Mouse (Mus musculus): ENCODE results near the gene Kcnd3. TPM values are rescaled to one million over a fixed set of nuclear protein-coding genes. Genes with fewer than 3 reads are reported as not detected.

The Kcnd3 gene
- polyA plus RNA-seq, 1 experiment from 2014 or later: 8.9 TPM

DNA sequence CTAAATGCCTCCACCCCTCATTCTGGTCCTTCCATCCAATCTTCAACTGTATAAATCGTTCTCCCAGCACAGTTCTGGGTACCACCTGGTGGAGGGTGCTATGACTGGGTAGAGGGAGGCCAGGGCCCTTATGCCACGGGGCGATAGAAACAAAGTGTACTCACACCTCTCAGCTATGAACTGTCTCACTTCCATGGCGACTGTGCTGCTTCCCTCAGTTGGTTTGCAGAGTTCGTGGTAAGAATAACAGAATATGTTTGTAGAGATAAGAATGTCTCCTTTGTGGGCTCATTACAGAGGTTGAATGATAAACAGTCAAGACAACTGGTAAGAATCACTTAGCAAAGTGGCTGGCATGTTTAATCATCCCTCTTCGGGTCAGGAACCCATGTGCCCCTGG is 68.3 kb downstream of the Kcnd3 start:
- no peak for ATAC-seq (replicated peaks; ENCODE audit: low FRiP score, low TSS enrichment, low read depth)

GRCm38 (mm10) chr3:105521178-105521631 is 69.1 kb downstream of the Kcnd3 start:
- no peak overlapping the region for H3K4me2 ChIP-seq (ENCODE audit: low read length)
- WGBS: 56% methylated on average over 12 of the region's 12 CpGs
- H3K36me3 ChIP-seq (ENCODE audit: control insufficient read depth, insufficient read depth, low read length): no peaks in the 10 kb centered on the region
- DNase-seq (ENCODE audit: low spot score) (no peak), ATAC-seq (replicated peaks; ENCODE audit: low FRiP score, low TSS enrichment, low read depth) (no peak)
- no peaks in the 10 kb centered on the region for H3K4me1 ChIP-seq (replicated peaks; ENCODE audit: control insufficient read depth, insufficient read depth, low read length)
- H3K4me3 ChIP-seq (ENCODE audit: low read depth, low read length): no peak overlapping the region
- H3K9ac ChIP-seq (ENCODE audit: low read length): no peak overlapping the region
- H3K27me3 ChIP-seq (replicated peaks; ENCODE audit: control insufficient read depth, insufficient read depth, low read length): no peaks in the 10 kb centered on the region
- H3K9me3 ChIP-seq (ENCODE audit: control insufficient read depth, low read length): no peaks in the 10 kb centered on the region
- no peak overlapping the region for H3K27ac ChIP-seq (ENCODE audit: low read depth)

More for the DNA sequence above, 68.3 kb downstream of the Kcnd3 start:
- no peaks in the 10 kb centered on the region for H3K36me3 ChIP-seq (ENCODE audit: control insufficient read depth, insufficient read depth, low read length)
- no peak for DNase-seq (ENCODE audit: low spot score)
- H3K9ac ChIP-seq (ENCODE audit: low read length): no peak overlapping the region
- 56% methylated on average over 6 of the region's 6 CpGs for WGBS
- H3K27me3 ChIP-seq (replicated peaks; ENCODE audit: control insufficient read depth, insufficient read depth, low read length): no peaks in the 10 kb centered on the region
- no peak overlapping the region for H3K27ac ChIP-seq (ENCODE audit: low read depth)
- H3K4me1 ChIP-seq (replicated peaks; ENCODE audit: control insufficient read depth, insufficient read depth, low read length): no peaks in the 10 kb centered on the region
- H3K4me3 ChIP-seq (ENCODE audit: low read depth, low read length): no peak overlapping the region
- H3K9me3 ChIP-seq (ENCODE audit: control insufficient read depth, low read length): no peaks in the 10 kb centered on the region
- H3K4me2 ChIP-seq (ENCODE audit: low read length): no peak overlapping the region

GRCm38 (mm10) chr3:105521639-105522038 is 69.5 kb downstream of the Kcnd3 start:
- Histone ChIP-seq H3K27me3 (replicated peaks; ENCODE audit: control insufficient read depth, insufficient read depth, low read length) (no peaks in the 10 kb centered on the region), H3K36me3 (ENCODE audit: control insufficient read depth, insufficient read depth, low read length) (no peaks in the 10 kb centered on the region), H3K9ac (ENCODE audit: low read length) (no peak overlapping the region), H3K4me3 (ENCODE audit: low read depth, low read length) (no peak overlapping the region), H3K4me1 (replicated peaks; ENCODE audit: control insufficient read depth, insufficient read depth, low read length) (no peaks in the 10 kb centered on the region), H3K4me2 (ENCODE audit: low read length) (no peak overlapping the region), H3K27ac (ENCODE audit: low read depth) (no peak overlapping the region), H3K9me3 (ENCODE audit: control insufficient read depth, low read length) (no peaks in the 10 kb centered on the region)
- no peak for DNase-seq (ENCODE audit: low spot score)
- WGBS: 87% methylated on average over 4 of the region's 4 CpGs
- ATAC-seq (replicated peaks; ENCODE audit: low FRiP score, low TSS enrichment, low read depth): no peak

DNA sequence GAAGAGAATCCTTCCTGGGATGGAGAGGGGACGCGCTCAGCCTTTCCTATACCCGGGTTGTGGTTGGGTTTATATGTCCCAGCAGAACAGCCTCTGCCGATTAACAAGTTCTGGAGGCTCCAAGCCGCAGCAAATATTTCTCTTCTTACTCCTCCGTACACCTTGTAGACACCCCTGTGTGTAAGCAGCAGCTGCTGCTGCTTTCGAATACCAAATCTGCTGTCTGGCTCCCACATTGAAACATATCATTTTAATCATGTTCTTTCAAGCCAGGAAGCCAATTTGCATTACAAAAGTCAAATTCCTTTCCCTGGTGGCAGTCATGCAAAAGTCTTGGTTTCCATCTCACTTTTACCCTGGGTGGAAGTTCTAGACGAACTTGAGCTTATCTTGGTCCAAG is 76.7 kb downstream of the Kcnd3 start:
- ATAC-seq (replicated peaks; ENCODE audit: low FRiP score, low TSS enrichment, low read depth) (no peak), DNase-seq (ENCODE audit: low spot score) (no peak)
- no peak overlapping the region for H3K27ac ChIP-seq (ENCODE audit: low read depth)
- H3K9ac ChIP-seq (ENCODE audit: low read length): no peak overlapping the region
- H3K27me3 ChIP-seq (replicated peaks; ENCODE audit: control insufficient read depth, insufficient read depth, low read length): no peaks in the 10 kb centered on the region
- no peaks in the 10 kb centered on the region for H3K36me3 ChIP-seq (ENCODE audit: control insufficient read depth, insufficient read depth, low read length)
- WGBS: 78% methylated on average over 8 of the region's 8 CpGs
- H3K4me2 ChIP-seq (ENCODE audit: low read length): no peak overlapping the region
- H3K4me1 ChIP-seq (replicated peaks; ENCODE audit: control insufficient read depth, insufficient read depth, low read length): 0 out of 2 replicates have a peak, but pooled peaks cover 6% of the 10 kb centered on the region
- H3K4me3 ChIP-seq (ENCODE audit: low read depth, low read length): no peak overlapping the region
- H3K9me3 ChIP-seq (ENCODE audit: control insufficient read depth, low read length): no peaks in the 10 kb centered on the region

DNA sequence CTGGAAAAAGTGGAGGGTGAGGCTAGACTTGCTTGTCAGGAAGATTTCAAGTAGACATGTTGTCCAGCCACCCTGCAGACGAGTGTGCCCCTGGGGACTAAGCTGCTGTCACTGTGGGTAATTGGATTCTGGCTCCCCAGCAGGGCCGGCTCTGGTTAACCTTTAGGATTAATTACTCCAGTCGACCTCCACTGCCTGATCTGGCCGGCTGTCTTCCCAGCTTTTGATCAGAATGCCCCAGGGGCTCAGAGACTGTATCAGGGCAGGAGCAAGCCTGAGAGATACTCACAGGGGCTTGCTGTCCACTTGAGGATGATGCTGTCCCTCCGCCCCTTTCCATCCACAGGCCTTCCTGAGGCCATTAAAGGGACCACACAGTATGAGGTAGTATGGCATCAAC is 77.6 kb downstream of the Kcnd3 start:
- no peak overlapping the region for H3K9ac ChIP-seq (ENCODE audit: low read length)
- H3K4me2 ChIP-seq (ENCODE audit: low read length): no peak overlapping the region
- no peak overlapping the region for H3K4me3 ChIP-seq (ENCODE audit: low read depth, low read length)
- H3K27me3 ChIP-seq (replicated peaks; ENCODE audit: control insufficient read depth, insufficient read depth, low read length): no peaks in the 10 kb centered on the region
- DNase-seq (ENCODE audit: low spot score) (no peak), ATAC-seq (replicated peaks; ENCODE audit: low FRiP score, low TSS enrichment, low read depth) (no peak)
- H3K4me1 ChIP-seq (replicated peaks; ENCODE audit: control insufficient read depth, insufficient read depth, low read length): 0 out of 2 replicates have a peak, but pooled peaks cover 6% of the 10 kb centered on the region
- no peaks in the 10 kb centered on the region for H3K9me3 ChIP-seq (ENCODE audit: control insufficient read depth, low read length)
- WGBS: 26% methylated on average over 5 of the region's 5 CpGs
- no peak overlapping the region for H3K27ac ChIP-seq (ENCODE audit: low read depth)
- no peaks in the 10 kb centered on the region for H3K36me3 ChIP-seq (ENCODE audit: control insufficient read depth, insufficient read depth, low read length)

DNA sequence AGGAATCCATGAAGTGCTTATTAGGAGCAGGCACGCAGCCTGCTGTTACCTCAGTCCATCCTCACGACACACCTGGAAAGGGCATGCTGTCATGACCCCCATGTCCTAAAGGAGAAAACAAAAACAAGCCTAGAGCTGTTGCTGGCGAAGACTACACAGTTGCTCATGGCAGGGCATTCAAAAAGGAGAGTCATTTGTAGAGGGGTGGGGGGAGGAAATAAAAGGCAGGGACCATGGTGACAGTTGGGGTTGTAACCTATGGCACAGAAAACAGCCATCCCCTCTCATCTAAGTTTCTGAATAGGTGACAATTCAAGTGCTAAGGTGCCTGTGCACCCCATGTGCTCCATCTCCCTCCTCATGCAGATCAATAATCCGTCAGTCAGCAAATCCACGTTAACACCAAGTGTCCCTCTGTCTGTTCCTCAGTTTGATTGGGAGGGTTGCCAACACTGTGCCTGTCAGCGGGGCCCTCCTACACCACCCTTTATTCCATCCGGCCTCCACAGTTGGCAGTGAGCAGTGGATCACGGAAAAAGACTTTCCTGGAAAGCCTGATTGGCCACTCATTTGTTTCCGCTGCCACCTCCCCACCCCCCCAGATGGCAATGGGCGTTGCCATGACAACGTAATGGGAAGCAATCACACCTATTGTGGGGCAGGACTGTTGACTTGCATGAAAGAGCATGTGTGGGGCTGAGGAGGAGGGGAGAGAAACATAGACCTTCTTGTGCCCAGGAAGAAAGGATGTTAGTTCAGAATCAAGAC is 78.4 kb downstream of the Kcnd3 start:
- Histone ChIP-seq H3K4me2 (ENCODE audit: low read length) (no peak overlapping the region), H3K4me3 (ENCODE audit: low read depth, low read length) (no peak overlapping the region), H3K27me3 (replicated peaks; ENCODE audit: control insufficient read depth, insufficient read depth, low read length) (no peaks in the 10 kb centered on the region), H3K4me1 (replicated peaks; ENCODE audit: control insufficient read depth, insufficient read depth, low read length) (0 out of 2 replicates have a peak, but pooled peaks cover 6% of the 10 kb centered on the region), H3K9ac (ENCODE audit: low read length) (no peak overlapping the region), H3K27ac (ENCODE audit: low read depth) (no peak overlapping the region), H3K36me3 (ENCODE audit: control insufficient read depth, insufficient read depth, low read length) (no peaks in the 10 kb centered on the region), H3K9me3 (ENCODE audit: control insufficient read depth, low read length) (no peaks in the 10 kb centered on the region)
- 39% methylated on average over 11 of the region's 11 CpGs for WGBS
- DNase-seq (ENCODE audit: low spot score) (no peak), ATAC-seq (replicated peaks; ENCODE audit: low FRiP score, low TSS enrichment, low read depth) (no peak)

- Histone ChIP-seq H3K36me3 (ENCODE audit: control insufficient read depth, insufficient read depth, low read length) (no peaks in the 10 kb centered on the region), H3K4me2 (ENCODE audit: low read length) (no peak overlapping the region), H3K27ac (ENCODE audit: low read depth) (no peak overlapping the region), H3K4me1 (replicated peaks; ENCODE audit: control insufficient read depth, insufficient read depth, low read length) (peaks cover 5% of the 10 kb centered on the region; the same call in 1 of the 2 replicates), H3K9ac (ENCODE audit: low read length) (no peak overlapping the region), H3K9me3 (ENCODE audit: control insufficient read depth, low read length) (no peaks in the 10 kb centered on the region), H3K27me3 (replicated peaks; ENCODE audit: control insufficient read depth, insufficient read depth, low read length) (no peaks in the 10 kb centered on the region), H3K4me3 (ENCODE audit: low read depth, low read length) (no peak overlapping the region)
- 66% methylated on average over 6 of the region's 6 CpGs for WGBS
- DNase-seq (ENCODE audit: low spot score) (no peak), ATAC-seq (replicated peaks; ENCODE audit: low FRiP score, low TSS enrichment, low read depth) (no peak)
These were observed 86.3 kb downstream of the Kcnd3 start for GRCm38 (mm10) chr3:105538406-105538805.

DNA sequence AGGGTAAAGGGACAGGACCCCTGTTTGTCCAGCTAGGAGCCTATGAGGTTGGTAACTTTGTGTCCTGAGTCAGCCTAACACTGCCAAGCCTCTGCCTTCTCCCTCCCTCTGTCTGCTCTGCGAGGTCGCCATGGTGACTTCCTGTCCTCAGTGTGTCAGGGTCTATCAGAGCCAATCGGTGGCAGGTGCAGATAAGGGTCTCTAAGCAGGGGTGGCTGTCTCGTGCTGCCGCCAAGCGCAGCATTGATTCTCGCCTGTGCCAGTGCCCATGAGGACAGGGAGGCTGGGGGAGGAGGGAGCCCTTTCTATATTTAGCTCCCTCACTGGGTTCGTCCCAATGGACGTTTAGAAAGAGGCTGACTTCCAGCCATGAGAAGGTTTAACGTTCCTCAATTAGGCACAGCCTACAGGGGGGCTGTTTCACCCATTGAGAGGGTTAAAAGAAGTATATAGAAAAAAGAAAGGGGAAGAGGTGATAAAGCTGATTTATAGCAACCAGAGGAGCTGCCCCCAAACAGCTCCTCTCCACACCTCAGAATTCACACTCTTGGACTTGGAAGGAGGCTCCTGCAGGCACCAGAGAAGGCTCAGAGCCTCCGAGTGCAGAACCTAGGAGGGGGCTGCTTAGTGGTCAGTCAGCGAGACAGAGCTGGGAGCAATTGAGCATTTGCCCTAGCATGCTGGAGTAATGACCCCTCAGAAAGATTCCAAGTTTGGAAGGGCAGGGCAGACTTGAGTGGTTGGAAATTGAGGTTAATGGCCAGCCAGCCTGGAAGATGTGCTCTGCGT is 86.9 kb downstream of the Kcnd3 start:
- H3K4me3 ChIP-seq (ENCODE audit: low read depth, low read length): no peak overlapping the region
- H3K4me2 ChIP-seq (ENCODE audit: low read length): 0 out of 2 replicates have a peak overlapping the region, but pooled peaks have one; percentile 3
- DNase-seq (ENCODE audit: low spot score) (no peak), ATAC-seq (replicated peaks; ENCODE audit: low FRiP score, low TSS enrichment, low read depth) (no peak)
- peaks cover 5% of the 10 kb centered on the region; the same call in 1 of the 2 replicates for H3K4me1 ChIP-seq (replicated peaks; ENCODE audit: control insufficient read depth, insufficient read depth, low read length)
- no peaks in the 10 kb centered on the region for H3K27me3 ChIP-seq (replicated peaks; ENCODE audit: control insufficient read depth, insufficient read depth, low read length)
- WGBS: 14% methylated on average over 13 of the region's 13 CpGs
- no peaks in the 10 kb centered on the region for H3K36me3 ChIP-seq (ENCODE audit: control insufficient read depth, insufficient read depth, low read length)
- no peaks in the 10 kb centered on the region for H3K9me3 ChIP-seq (ENCODE audit: control insufficient read depth, low read length)
- H3K27ac ChIP-seq (ENCODE audit: low read depth): no peak overlapping the region
- no peak overlapping the region for H3K9ac ChIP-seq (ENCODE audit: low read length)

Measured in intestine, embryonic 14.5 days (tissue).